Mouse (Mus musculus) CD4-positive, CD25-positive, alpha-beta regulatory T cell, adult 4 months (primary cell): Measurements from ENCODE around the gene Pycr1. TPM values are rescaled to one million over a fixed set of nuclear protein-coding genes. Genes with fewer than 3 reads are reported as not detected.

ENCODE experiments used
- ATAC-seq: one replicate; pipeline ENCODE4 v1.8.0; 2017
- polyA plus RNA-seq, 2 experiments: library from polyadenylated mRNA; unstranded; fragments of 100-300 nt; shearing (Covaris generic); gene quantifications; one replicate each; pipeline ENCODE4 v1.2.1; 2017

Gene Pycr1
- polyA plus RNA-seq, 2 experiments from 2014 or later = 1.5 to 1.8 TPM

DNA sequence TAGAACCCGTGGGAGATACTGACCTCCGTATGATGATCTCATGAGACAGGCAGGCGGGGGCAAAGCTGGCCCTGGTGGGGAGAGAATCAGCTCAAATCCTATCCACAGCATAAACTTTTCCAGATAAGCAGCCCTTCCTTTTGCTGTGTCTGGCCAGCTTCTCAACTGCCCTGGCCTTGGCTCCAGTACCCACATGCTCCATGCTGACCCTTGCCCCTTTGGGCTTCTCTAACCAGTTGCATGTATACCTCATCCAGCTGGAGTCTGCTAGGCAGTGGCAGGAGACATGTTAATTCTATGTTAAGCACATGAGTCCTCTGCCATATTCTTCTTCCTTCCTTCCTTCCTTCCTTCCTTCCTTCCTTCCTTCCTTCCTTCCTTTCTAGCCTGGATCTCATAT, 11.2 kb upstream of the Pycr1 start:
- ATAC-seq = no peak

DNA sequence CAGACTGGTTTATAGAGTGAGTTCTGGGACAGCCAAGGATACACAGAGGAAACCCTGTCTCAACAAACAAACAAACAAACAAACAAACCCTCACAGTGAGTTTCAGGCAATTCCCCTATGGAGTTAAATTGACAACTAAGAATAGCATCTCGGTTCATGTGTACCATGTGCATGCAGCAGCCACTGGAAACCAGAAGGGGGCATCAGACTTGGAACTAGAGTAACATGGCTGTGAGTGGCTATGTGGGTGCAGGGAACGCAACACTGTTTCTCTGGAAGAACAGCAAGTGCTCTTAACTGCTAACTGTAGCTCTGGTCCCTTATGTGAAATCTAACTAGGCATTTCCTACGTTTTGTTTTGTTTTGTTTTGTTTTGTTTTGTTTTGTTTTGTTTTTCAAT, 8.3 kb upstream of the Pycr1 start:
- no peak for ATAC-seq

DNA sequence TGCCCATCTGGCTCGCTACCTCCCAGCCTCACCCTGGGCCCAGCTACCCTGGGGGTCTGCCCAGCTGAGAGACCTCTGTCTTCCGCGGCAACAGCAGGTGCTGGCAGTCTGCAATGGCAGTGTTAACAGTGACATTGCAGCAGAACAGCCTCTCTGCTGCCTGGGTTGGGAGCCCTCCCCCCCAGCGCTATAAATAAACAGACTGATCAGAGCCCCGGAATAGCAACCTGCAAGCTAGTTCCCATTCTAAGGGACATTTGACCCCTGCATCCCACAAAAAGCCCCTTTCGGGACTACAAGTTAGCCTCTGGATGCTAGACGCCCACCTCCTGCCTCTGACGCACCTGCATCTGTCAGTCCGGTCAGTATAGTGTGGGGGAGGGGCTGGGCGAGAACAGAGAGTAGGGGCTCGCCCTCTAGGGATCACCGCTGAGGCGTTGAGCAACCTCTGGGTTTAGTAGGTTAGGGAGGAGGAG, 4.5 kb upstream of the Pycr1 start, which contains the start of gene Myadml2:
TSS of gene Myadml2 (minus strand) at position 158 of the 476 bp plus-strand sequence.
- ATAC-seq = no peak

DNA sequence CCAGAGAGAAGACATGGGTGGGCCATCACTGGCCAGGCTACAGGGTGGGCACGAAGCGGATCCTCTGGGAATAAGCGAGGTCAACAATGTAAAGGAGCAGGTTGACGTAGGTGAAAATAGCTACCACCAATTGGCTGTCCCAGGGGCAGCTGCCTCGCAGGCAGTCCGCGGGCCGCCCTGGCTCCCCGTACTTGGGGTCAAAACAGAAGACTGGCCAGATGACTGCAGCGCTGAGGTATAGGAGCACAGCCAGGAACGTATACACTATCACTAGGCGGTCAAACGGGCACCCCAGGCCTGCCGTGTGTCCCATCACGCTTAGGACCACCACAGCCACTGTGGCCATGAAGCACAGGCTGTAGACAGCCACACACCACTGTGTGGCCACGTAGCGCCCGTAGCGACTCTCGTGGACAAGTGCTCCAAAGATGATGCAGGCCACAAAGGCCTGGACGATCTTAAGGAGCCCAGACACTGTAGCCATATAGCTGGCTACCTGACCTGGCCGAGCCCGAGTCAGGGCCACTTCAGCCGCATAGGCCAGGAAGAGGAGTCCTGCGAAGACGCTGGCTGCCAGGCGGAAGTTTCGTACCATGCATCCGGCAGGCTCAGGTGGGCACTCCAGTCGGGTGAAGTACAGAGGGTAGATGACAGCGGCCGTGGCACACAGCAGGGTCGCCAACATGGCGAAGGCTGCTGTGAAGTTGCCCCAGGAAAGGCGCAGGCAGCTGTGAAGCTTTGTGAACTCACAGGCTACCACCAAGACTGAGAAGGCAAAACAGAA, 3.7 kb upstream of the Pycr1 start:
- no peak for ATAC-seq

DNA sequence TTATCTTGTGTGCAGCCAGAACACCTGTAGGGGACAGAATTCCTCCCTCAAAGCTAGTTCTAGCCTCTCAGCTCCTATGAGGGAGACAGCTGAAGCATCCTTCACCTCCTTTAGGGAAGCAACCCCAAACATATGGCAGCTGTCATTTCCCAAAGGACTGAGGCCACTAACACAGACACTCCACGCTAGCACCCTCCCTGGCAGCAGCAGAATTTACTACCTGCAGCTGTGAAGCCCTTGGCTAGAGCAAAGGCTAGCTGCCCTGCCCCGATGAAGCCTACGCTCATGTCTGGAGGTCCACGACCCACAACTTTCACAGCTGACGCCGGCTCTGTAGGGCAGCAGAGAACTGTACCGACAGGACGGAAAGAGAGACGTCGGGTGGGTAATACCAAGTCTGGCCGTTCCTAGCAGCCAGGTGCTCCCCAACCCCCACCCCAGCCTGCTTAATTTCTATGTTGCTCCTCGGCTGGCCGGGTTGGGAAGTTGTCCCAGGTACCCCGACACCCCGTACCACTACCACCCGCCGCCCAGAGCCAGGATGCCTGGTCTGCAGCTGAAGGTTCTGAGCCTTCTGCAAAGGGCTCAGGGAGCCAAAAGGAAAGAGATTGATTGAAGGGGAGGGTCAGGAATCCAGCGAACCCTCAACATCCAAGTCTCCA, 499 bp downstream of the Pycr1 start:
- ATAC-seq = peak; percentile 38

DNA sequence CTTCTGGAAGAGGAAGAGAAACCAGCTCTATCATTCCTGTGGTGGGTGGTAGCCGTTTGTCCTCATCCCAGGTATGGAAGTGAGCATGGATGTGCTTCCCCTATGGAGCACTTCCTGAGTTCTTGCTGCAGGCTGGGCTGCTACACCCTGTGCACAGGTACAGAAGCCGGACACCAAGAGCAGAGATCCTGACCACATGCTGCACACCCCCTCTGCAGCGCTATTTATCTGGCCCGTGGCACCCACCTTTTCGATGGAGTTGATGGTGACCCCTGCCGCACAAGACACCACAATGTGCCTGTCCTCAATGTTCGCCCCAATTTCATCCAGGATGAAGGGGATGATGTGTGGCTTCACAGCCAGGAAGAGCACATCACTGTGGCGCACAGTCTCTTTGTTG, 1.7 kb downstream of the Pycr1 start:
- no peak for ATAC-seq

DNA sequence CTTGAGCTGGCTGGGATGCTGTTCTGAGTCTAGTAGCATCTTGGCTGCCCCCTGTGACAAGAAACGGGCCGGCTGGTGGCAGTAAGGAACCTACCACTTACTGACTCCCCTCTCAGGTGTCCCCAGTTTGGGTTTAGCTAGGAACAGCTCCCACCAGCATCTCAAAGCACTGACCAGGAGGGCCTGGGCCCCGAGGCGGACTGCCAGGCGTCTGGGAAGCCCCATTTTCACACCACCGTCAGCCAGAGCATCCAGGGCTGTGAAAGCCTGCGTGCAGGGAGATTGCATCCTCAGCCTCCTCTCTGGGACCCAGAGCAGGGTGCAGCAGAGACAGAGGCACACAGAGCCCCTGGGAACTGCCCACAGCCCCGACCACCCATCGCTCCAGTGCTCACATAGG, 2.3 kb downstream of the Pycr1 start:
- no peak for ATAC-seq

DNA sequence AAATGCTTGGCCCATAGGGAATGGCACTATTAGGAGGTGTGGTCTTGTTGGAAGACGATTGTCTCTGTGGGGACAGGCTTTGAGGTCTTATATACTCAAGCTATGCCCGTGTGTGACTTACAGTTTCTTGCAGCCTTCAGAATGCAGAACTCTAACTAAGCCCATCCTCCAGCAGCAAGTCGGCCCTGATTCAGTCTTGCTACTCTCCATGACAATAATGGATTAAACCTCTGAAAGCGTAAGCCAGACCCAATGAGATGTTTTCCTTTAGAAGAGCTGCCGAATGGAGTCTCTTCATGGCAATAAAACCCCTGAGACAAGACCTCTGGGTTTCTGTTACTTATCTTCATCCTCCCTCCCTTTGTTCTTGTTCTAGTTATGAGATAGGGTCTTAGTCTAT, 8.8 kb downstream of the Pycr1 start:
- no peak for ATAC-seq

DNA sequence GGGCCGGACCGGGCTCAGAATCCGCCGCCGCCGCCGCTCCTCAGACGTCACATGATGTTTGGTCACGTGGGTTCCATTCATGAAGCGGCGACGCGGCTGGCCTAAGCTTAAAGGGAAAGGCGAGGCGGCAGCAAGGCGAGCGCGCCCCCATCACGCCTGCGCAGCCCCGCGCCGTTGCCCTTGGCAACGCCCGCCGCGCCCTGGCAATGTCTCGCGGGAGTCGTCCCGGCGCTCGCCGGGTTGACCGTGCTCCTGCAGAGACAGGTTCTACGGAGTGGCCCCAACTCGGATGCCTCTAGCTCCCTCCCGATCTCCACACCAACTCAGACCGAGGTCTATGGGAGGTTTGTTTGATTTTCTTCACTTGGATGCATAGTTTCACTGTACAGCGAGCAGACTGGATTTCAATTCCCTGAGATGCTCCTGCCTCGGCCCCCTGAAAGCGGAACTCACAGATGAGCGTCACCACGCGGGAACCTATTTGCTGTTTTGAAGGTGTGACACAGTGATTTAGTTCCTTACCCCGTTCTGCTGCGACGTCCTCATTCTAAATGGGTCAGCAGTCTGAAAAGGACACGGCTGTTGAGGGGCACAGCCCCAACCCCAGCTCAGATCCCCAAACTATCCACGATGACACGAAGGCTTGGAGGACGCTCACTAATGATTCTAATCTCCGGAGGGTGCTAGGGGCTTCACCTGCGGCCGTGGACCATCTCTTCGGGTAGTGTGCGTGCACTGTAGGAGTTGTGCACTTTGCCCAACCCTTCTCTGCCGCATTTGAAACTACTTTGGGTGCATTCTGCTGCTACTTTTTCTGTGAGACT, 9.8 kb downstream of the Pycr1 start, which contains the start of gene Mafg:
TSS of gene Mafg (minus strand) at position 81 of the 824 bp plus-strand sequence.
- peak; percentile 67 for ATAC-seq

DNA sequence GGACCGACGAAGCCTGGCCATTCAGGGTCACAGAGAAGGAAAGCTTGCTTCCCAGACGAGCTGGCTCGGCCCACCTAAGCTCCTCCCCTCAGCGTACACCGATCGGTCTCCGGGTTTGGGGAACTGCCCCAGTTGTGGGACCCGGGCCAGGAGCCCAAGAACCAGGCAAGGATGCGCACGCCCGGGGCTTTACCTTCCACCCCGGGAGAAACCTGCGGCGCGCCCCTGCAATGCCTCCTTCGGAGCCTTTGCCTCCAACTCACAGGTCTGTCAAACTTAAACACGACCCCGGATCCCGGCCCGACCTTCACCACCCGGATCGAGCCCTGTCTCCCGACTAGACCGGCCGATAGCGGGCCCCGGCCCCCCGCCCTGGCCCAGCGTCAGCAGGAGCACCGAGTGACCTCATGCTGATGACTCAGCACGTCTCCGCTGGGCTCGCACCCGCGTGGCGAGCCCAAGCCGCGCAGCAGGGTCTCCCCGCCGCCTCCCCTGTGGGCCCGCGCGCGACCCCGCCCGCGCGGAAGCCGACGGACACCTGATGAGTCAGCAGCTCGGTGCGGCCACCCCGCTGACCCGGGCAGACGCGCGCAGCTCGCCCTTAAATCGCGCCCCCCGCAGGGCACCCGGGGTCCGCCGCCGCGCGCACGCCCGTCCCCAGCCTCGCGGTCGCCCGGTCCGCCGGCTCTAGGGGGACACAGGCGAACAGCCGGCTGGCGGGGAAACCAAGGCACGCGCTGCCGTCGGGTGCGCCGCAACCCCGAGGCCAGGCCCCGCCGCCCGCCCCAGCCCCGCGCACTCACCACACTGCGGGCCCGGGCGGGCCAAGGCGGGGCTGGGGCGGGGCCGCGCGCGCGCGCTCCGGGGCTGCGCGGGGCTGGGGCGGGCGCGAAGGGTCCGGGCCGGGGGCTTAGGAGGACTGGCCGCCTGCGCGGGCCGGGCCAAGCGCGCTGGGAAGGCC, 10.7 kb downstream of the Pycr1 start:
- ATAC-seq = peak; percentile 23

DNA sequence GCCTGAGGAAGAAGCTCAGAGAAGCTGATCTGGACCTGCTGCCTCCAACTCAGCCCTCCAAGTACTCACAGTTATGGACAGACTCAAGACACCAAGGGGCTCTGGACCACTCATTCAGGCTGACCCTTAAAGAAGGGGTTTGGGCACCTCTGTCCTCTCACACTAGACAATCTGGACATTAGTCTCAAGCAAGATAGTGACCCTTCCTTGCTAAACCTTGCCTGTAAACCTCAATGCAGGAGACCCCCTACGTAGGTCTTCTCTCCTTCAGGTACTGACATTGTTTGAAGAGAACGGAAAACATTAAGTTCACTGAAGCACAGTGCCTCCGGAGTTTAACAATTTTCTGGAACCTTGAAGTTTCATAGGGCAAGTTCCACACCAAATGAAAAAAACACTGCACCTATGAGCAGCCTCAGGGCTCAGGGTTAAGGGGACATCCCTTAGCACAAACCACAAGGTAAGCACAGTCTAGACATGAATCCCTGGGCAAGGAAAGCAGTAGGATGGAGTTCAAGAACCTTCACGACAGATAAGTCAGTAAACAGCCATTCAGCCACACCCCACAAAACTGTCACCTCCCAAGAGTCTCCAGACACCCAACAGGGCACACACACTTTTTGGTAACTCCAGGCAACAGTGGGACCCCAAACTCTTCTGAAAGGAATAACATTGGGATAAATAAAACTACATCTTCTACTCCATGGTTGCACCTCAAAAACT, 11.7 kb downstream of the Pycr1 start:
- ATAC-seq = no peak

DNA sequence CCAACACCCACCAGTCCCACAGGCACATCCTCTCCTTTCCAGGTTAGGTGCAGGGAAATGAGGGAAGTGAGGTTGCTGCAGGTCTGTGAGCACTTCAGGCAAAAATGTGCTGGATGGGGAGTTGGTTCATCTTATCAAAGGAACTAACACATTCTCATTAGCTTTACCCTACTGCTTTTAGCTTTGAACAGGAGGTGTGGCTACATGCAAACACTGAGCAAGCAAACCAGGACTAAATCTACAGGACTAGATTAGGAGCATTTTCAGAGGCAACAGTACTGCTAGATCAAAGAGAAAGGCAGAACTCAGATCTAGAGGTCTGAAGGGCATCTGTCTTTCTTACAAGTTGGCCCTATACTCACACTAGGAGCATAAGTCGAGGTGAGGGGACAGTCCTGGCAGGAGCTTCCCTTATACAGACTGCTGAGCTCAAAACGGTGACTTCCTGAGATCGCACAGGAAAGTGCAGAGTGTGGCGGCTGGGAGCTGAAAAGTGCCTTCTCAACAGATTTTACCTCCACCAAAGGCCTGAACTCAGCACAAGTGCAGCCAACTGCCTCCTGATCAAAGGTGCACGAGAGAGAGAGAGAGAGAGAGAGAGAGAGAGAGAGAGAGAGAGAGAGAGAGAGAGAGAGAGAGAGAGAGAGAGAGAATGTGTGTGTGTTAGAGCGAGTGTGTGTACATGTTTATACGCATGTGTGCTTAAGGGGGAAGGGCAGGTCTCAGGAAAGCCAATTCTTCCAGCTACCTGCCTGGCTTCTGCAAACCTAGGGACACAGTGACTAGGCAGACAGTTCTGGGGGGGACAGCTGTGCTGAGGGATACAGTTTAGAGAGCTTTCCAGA, 12.5 kb downstream of the Pycr1 start:
- peak; percentile 35 for ATAC-seq

DNA sequence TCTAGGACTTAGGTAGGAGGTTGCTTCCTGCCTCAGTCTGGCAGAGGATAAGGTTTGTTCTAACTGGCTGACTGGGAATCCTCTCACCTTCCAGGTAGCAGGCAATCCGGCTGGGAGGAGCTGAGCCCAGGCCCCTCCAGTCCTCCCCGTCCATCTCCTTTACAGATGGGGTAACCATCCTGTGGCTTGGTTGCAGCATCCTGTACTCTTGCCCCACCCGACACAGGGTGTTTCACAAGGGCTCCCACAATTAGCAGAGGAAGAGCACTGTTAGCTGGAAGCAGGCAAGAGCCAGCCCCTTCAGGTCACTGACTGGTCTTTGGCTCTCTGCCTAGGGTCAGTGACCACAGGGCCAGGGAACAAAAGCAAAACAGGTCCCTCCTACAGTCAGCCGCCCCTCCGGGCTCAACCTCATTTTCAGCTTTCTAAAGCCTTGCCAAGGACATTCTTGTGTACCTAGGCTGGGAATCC, 13.1 kb downstream of the Pycr1 start:
- ATAC-seq = no peak

DNA sequence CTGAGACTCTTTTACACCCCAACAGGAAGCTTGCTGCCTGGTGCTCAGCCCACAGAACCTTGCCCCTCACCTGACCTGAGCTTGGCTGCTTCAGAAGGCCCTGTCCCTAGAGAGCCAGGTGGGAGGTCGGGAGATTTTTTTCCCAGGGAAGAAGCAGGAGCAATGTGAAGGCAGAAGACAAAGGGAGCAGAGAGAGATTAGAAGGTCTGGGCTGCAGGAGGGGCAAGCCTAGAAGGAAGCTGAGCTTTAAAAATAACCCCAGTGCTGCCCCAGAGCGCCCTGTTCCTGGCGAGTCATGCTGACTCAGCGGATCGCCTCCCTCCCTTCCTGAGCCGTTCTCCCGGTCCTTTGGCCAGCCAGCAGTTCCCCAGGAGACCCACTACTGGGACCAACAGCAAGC, 13.7 kb downstream of the Pycr1 start:
- ATAC-seq = no peak

DNA sequence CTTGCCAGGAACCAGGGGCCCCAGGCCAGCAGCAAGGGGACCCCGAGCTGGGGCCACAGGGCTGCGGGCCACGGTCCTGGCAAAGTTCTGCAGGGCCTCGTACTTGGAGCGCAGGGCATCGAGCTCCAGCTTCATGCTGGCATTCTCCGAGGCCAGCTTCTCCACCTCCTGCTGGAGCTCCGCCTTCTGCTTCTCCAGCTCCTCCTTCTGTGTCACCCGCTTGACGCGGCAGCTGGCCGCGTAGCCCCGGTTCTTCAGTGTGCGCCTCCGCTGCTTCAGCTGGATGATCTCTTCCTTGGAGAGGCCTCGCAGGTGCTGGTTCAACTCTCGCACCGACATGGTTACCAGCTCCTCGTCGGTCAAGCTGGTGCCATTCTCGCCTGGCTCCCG, 14.2 kb downstream of the Pycr1 start:
- ATAC-seq = peak; percentile 16

DNA sequence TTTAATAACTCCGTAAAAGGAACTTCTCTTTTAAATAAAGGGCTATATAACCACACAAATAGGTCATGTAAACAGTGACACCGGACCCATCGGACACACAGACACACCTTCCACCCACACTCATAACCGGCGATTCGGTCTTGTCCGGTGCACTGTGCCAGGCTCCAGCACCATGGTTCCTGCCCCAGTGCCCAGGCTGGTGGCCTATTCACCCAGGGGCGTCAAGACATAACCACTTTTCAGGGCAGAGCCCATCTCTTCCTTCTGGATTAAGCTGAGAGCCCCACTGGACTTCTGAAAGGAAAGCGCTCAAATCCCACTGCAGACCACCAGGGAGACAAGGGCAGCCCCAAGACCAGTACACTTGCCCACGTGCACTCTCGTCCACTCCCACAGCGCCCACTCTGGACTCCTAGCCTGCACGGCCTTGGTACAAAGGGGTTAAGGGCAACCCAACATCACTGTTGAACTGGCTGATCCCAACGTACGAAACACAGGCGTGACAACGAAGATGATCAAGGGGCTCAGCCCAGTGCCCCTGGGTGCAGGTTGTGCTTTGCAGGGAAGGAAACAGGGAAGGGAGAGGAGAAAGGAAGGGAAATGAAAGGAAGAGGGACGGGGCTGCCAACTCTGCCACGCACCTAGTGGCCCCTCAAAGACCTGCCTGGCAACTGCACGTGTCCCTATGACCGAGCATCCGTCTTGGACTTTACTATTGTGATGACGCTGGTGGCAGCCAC, 14.8 kb downstream of the Pycr1 start:
- ATAC-seq = no peak

DNA sequence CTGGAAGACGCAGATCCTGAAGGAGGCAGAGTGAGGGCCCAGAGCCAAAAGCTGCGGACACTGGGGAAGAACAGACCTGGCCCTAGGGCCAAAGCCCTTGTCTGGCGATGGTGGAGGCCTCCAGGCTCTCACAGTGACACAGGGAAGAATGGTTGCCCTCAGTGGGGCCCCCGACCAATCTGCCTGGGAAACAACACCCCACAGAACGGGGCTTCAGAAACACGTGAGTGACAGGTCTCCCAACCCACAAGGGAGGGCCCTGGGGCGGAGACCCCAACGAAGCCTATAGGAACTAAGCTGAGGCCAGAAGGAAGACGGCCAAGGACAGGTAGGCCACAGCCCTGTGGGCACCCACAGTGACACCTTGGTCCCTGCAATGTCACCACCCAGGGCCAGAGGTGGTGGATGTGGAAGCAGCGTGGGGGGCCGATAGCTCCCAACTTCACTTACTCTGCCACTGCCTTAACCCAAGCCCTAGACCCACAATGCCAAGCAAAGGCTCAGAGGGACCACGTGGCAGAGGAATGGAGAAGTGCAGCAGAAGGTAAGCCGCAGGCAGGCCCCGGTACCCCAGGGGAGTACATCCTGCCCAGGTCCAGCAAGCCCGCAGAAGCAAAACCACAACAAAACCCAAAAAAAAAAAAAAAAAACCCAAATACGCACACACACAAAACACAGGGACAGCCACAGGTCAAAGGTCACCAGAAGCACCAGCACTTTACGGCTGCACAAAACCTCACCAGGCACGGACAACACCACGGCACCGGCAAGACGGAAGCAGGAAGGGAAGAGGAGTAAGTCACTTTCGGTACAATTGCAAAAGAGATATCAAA, 15.9 kb downstream of the Pycr1 start:
- peak; percentile 50 for ATAC-seq

DNA sequence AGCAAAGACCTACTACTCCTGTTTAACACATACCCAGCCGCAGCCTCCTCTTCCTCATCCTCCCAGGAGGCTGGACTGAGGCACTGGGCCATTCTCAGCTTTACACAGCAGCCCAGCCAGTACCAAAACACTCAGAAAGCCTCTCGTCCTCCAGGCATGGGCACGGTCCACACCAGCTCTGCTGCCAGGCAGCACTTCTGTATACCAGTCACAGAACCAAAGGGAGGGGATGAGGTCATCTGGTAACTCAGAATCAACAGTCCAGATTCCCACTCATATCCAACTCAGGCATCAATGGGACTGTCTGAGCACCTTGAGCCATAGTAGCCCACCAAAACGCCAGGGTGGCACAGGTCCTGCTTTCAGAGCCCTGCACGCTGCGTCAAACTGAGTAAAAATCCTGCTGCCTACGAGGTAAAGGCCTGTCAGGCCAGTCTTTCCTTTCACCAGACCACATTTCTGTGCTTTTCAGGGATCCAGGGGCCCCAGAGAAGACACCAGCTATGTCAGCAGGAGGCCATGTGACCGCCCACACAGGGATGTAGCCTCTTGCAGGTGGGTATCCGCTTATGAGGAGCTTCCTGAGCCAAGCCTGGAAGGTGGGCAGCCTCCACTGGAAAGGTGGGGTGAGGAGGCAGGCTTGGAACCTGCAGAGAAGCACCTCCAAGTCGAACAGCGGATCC, 16.6 kb downstream of the Pycr1 start:
- ATAC-seq = no peak
